Mouse (Mus musculus): ENCODE data around the gene Atp13a5. TPM values are rescaled to one million over a fixed set of nuclear protein-coding genes. Genes with fewer than 3 reads are reported as not detected.

Gene Atp13a5
- polyA plus RNA-seq, 1 experiment: not detected

DNA sequence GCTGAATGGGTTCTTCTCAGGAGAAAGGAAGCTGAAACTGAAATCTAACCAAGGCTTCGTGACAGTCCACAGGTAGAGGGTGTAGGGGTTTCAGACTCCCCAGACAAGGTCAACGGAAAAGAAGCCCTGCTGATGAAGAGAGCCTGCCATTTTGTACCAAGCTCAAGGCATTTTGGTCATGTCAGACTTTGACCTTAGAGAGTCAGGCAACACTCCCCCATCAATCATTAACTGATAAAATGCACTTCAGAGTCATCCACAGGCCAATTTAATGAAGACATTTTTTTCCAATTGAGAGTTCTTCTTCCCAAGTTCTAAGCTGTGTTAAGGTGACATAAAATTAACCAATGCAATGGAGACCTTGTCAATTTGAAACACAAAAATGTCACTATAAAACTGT lies 177.4 kb downstream of the Atp13a5 start:
- no peak for TF ChIP-seq POLR2A (IDR thresholded peaks at IDR 0.05; ENCODE audit: insufficient read depth, low read length)
- no peak for TF ChIP-seq CTCF (IDR thresholded peaks at IDR 0.05; ENCODE audit: low read depth, low read length)
- no peak for TF ChIP-seq EP300 (IDR thresholded peaks at IDR 0.05; ENCODE audit: insufficient read depth, low read depth, low read length)
- Histone ChIP-seq H3K9me3 (replicated peaks; ENCODE audit: control insufficient read depth, insufficient read depth, low read length, poor library complexity, severe bottlenecking) (no peaks in the 10 kb centered on the region), H3K36me3 (ENCODE audit: control insufficient read depth, insufficient read depth, low read length, poor library complexity, severe bottlenecking) (no peaks in the 10 kb centered on the region), H3K4me1 (ENCODE audit: control insufficient read depth, insufficient read depth, low read length) (no peaks in the 10 kb centered on the region), H3K27me3 (ENCODE audit: control insufficient read depth, insufficient read depth, low read length, poor library complexity, severe bottlenecking) (no peaks in the 10 kb centered on the region), H3K9ac (ENCODE audit: low read depth, poor library complexity, severe bottlenecking) (no peak overlapping the region), H3K4me3 (ENCODE audit: low read depth, low read length) (no peak overlapping the region), H3K27ac (ENCODE audit: insufficient read depth, low read length) (no peak overlapping the region)

DNA sequence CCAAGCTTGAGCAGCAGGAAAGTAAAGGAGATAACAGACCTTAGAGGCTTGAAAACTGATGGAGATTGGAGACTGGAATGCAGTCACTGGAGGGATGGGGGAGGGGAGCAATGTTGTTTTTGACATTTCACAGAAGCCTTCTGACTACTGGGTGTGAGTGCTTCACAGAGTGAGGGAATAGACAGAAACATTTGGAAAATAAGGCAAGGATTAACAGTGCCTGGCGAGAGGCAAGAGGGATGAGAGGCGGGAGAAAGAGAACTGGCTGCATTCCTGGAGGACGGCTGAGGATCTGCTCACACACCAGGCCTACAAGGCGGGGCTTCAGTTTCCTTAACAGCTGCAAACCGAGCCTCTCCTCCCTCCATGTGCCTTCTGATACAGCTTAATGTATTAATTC lies 180.1 kb downstream of the Atp13a5 start:
- Histone ChIP-seq H3K27ac (ENCODE audit: insufficient read depth, low read length) (no peak overlapping the region), H3K36me3 (ENCODE audit: control insufficient read depth, insufficient read depth, low read length, poor library complexity, severe bottlenecking) (no peaks in the 10 kb centered on the region), H3K4me3 (ENCODE audit: low read depth, low read length) (no peak overlapping the region), H3K4me1 (ENCODE audit: control insufficient read depth, insufficient read depth, low read length) (no peaks in the 10 kb centered on the region), H3K9me3 (replicated peaks; ENCODE audit: control insufficient read depth, insufficient read depth, low read length, poor library complexity, severe bottlenecking) (no peaks in the 10 kb centered on the region), H3K9ac (ENCODE audit: low read depth, poor library complexity, severe bottlenecking) (no peak overlapping the region), H3K27me3 (ENCODE audit: control insufficient read depth, insufficient read depth, low read length, poor library complexity, severe bottlenecking) (no peaks in the 10 kb centered on the region)
- TF ChIP-seq EP300 (IDR thresholded peaks at IDR 0.05; ENCODE audit: insufficient read depth, low read depth, low read length): no peak
- no peak for TF ChIP-seq POLR2A (IDR thresholded peaks at IDR 0.05; ENCODE audit: insufficient read depth, low read length)
- no peak for TF ChIP-seq CTCF (IDR thresholded peaks at IDR 0.05; ENCODE audit: low read depth, low read length)

DNA sequence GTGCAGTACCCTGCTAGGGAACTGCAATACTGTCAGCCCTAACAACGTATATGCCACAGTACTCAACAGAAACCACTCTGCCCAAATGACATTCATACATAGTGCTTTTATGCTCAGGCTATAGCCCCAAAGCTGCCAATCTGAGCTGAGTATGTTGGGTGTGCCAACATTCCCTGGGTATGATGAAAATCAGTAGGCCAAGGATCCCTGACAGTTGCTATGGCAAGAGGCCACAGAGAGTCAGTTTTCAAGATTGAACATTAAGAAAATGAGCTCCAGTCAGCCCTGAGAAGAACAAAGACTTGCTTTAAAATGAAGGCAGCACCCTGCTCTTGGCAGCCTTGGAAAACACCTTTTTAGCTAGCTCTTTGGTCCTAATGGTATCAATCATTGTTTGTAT lies 183.4 kb downstream of the Atp13a5 start:
- no peaks in the 10 kb centered on the region for H3K36me3 ChIP-seq (ENCODE audit: control insufficient read depth, insufficient read depth, low read length, poor library complexity, severe bottlenecking)
- H3K9ac ChIP-seq (ENCODE audit: low read depth, poor library complexity, severe bottlenecking): no peak overlapping the region
- TF ChIP-seq POLR2A (IDR thresholded peaks at IDR 0.05; ENCODE audit: insufficient read depth, low read length) (no peak), EP300 (IDR thresholded peaks at IDR 0.05; ENCODE audit: insufficient read depth, low read depth, low read length) (no peak), CTCF (IDR thresholded peaks at IDR 0.05; ENCODE audit: low read depth, low read length) (no peak)
- no peak overlapping the region for H3K4me3 ChIP-seq (ENCODE audit: low read depth, low read length)
- no peaks in the 10 kb centered on the region for H3K27me3 ChIP-seq (ENCODE audit: control insufficient read depth, insufficient read depth, low read length, poor library complexity, severe bottlenecking)
- H3K9me3 ChIP-seq (replicated peaks; ENCODE audit: control insufficient read depth, insufficient read depth, low read length, poor library complexity, severe bottlenecking): no peaks in the 10 kb centered on the region
- H3K4me1 ChIP-seq (ENCODE audit: control insufficient read depth, insufficient read depth, low read length): no peaks in the 10 kb centered on the region
- H3K27ac ChIP-seq (ENCODE audit: insufficient read depth, low read length): no peak overlapping the region

DNA sequence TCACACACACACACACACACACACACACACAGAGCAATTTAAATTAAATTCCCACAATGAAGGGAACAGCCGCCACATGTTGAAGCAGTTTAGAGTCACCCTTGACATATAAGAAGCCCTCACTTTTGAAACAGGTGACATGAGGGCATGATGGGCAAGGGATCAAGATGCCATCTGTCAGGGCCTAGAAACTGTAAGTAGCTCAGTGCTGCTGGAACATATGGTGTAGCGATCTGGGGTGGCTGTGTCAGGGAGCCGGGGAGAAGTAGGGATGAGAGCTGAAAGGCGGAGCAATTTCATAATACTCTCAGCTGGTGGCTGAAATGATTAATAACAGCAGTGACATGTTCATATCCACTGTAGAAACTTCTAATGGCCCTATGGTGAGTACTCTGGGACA lies 184.6 kb downstream of the Atp13a5 start:
- Histone ChIP-seq H3K27ac (ENCODE audit: insufficient read depth, low read length) (no peak overlapping the region), H3K27me3 (ENCODE audit: control insufficient read depth, insufficient read depth, low read length, poor library complexity, severe bottlenecking) (no peaks in the 10 kb centered on the region), H3K9ac (ENCODE audit: low read depth, poor library complexity, severe bottlenecking) (no peak overlapping the region), H3K9me3 (replicated peaks; ENCODE audit: control insufficient read depth, insufficient read depth, low read length, poor library complexity, severe bottlenecking) (no peaks in the 10 kb centered on the region), H3K36me3 (ENCODE audit: control insufficient read depth, insufficient read depth, low read length, poor library complexity, severe bottlenecking) (no peaks in the 10 kb centered on the region), H3K4me1 (ENCODE audit: control insufficient read depth, insufficient read depth, low read length) (no peaks in the 10 kb centered on the region), H3K4me3 (ENCODE audit: low read depth, low read length) (no peak overlapping the region)
- TF ChIP-seq CTCF (IDR thresholded peaks at IDR 0.05; ENCODE audit: low read depth, low read length): no peak
- no peak for TF ChIP-seq POLR2A (IDR thresholded peaks at IDR 0.05; ENCODE audit: insufficient read depth, low read length)
- TF ChIP-seq EP300 (IDR thresholded peaks at IDR 0.05; ENCODE audit: insufficient read depth, low read depth, low read length): no peak

DNA sequence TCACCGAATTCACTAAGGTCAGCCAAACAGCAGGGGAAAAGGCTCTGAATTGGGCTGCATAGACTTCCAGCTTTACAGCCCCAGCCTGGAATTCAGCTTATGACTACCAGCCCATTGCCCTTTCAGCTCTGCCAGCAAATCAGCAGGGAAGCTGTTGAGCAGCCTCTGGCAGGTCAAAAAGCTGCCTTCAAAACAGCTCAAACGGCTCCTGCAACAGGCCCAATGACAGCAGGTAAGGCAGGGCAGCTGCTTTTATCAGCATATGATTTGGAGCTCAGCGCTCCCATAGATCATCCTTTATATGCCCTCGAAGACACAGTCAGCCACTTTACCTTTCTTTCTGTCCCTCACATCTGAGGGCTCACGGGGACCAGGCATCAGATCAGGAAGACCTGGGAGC lies 185.6 kb downstream of the Atp13a5 start:
- Histone ChIP-seq H3K27me3 (ENCODE audit: control insufficient read depth, insufficient read depth, low read length, poor library complexity, severe bottlenecking) (no peaks in the 10 kb centered on the region), H3K27ac (ENCODE audit: insufficient read depth, low read length) (no peak overlapping the region)
- TF ChIP-seq EP300 (IDR thresholded peaks at IDR 0.05; ENCODE audit: insufficient read depth, low read depth, low read length): no peak
- no peak for TF ChIP-seq POLR2A (IDR thresholded peaks at IDR 0.05; ENCODE audit: insufficient read depth, low read length)
- TF ChIP-seq CTCF (IDR thresholded peaks at IDR 0.05; ENCODE audit: low read depth, low read length): no peak

More for the DNA sequence above, 185.6 kb downstream of the Atp13a5 start:
- Histone ChIP-seq H3K4me1 (ENCODE audit: control insufficient read depth, insufficient read depth, low read length) (no peaks in the 10 kb centered on the region), H3K36me3 (ENCODE audit: control insufficient read depth, insufficient read depth, low read length, poor library complexity, severe bottlenecking) (no peaks in the 10 kb centered on the region), H3K4me3 (ENCODE audit: low read depth, low read length) (no peak overlapping the region), H3K9me3 (replicated peaks; ENCODE audit: control insufficient read depth, insufficient read depth, low read length, poor library complexity, severe bottlenecking) (no peaks in the 10 kb centered on the region), H3K9ac (ENCODE audit: low read depth, poor library complexity, severe bottlenecking) (no peak overlapping the region)

Other genes with a start within 250 kb of the Atp13a5 start
- 0.76 TPM in 1 of 2 replicates, not detected in the other for gene Hrasls, start 169.0 kb downstream of the Atp13a5 start, polyA plus RNA-seq (2011; ENCODE audit: insufficient read depth, insufficient read length, low read depth, missing spikeins)
- not detected in 2 replicates for gene Atp13a4, start 166.1 kb upstream of the Atp13a5 start, polyA plus RNA-seq (2011; ENCODE audit: insufficient read depth, insufficient read length, low read depth, missing spikeins)
- gene Opa1, start 200.6 kb upstream of the Atp13a5 start, polyA plus RNA-seq (2011; ENCODE audit: insufficient read depth, insufficient read length, low read depth, missing spikeins): 60.1 and 60.7 TPM in 2 replicates

All from ES-Bruce4 (cell line).